Mouse (Mus musculus) liver, postnatal 0 days (tissue): ENCODE measurements at regions not wholly inside any gene's neighbourhood (a gene's known extent, or its start where the extent isn't known, plus 50 kb on each side); places are given as distances from the start of the nearest gene placed in this dataset.

Experiments used
- CTCF ChIP-seq: sonication (generic); IDR thresholded peaks from 2 replicates; pipeline ENCODE4 v1.5.1; 2016; ENCODE audit warnings: antibody characterized with exemption, low read depth
- EP300 ChIP-seq: IDR thresholded peaks from 2 replicates; pipeline ENCODE4 v1.6.1; 2016; ENCODE audit warnings: antibody characterized with exemption, low read depth, mild to moderate bottlenecking

- TF ChIP-seq CTCF = no peak
- no peak for TF ChIP-seq EP300
These were observed 103.7 kb downstream of the Zfp706 start for GRCm38 (mm10) chr15:36903922-36904321.
